Mouse (Mus musculus) common myeloid progenitor, adult 5-6 weeks (primary cell): ENCODE data around the gene Crmp1. TPM values are rescaled to one million over a fixed set of nuclear protein-coding genes. Genes with fewer than 3 reads are reported as not detected.

Source experiments
- ATAC-seq: replicated peaks from 2 replicates; pipeline ENCODE4 v1.8.0; 2016; ENCODE audit warnings: low read depth, mild to moderate bottlenecking, moderate TSS enrichment, inconsistent platforms; ENCODE audit not compliant: poor library complexity, severe bottlenecking
- total RNA-seq: library from RNA; stranded (forward); fragments of 200-1000, 187-1606 nt; gene quantifications from 2 replicates; pipeline ENCODE4 v1.2.3, GENCODE M21; 2017

Gene Crmp1
- total RNA-seq, result not detected in 2 replicates

- ATAC-seq, result no peak
Observed at GRCm38 (mm10) chr5:37241651-37242151, at the start of gene Crmp1. Gene Crmp1 (plus strand): TSS chr5:37241940.

- ATAC-seq, result no peak
Observed at GRCm38 (mm10) chr5:37196196-37196595, 45.5 kb upstream of the Crmp1 start.

GRCm38 (mm10) chr5:37196666-37197250, 45.0 kb upstream of the Crmp1 start:
- no peak for ATAC-seq

DNA sequence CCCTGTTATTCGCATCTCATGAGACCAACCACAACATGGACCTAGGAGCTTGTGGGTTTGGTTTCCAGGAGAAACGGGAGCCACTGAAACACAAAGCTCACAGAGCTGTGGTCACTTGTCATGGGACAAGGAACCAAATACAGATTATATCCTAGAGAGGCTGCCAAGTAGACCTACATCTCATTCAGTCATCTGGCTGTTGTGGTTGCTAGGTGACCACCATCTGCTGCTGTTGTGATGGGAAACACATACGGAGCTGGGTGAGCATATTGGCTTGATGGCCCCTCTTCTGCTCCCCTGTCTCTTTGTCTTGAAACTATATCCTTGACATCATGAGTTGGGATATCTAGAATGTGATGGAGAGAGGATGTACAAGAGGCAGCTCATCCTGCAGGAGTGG, 44.3 kb upstream of the Crmp1 start:
- ATAC-seq, result no peak

DNA sequence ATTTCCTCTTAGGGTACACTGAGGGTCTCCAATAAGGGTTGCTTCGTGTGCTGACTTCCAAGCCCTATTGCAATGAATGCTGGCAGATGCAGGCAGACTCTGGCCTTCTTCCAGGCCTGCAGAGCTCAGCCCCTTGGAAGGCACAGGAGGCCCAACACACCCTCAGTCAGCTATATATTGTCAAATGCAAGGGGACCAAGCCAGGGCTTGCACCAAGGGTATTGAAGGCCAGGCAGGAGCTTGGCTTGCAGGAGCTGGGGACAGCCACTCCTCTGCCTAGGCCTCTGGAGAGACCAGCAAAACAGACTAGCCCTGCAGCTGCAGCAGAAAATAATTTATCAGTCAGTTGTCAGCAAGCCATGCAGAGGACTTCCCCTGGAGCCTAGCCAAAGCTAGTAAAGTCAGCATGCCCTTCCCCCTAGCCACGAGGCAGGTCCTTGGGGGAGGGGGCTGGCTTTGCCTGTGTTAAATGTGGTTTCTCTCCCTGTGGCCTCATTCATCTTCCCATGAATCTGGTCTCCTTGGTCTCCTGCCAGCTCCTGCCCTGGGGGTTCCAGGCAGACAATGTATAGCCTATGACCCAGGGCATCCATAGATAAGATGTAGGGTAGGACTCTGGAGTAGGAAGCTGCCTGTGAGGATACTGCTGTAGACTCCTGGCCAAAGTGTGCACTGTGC, 43.6 kb upstream of the Crmp1 start:
- no peak for ATAC-seq

DNA sequence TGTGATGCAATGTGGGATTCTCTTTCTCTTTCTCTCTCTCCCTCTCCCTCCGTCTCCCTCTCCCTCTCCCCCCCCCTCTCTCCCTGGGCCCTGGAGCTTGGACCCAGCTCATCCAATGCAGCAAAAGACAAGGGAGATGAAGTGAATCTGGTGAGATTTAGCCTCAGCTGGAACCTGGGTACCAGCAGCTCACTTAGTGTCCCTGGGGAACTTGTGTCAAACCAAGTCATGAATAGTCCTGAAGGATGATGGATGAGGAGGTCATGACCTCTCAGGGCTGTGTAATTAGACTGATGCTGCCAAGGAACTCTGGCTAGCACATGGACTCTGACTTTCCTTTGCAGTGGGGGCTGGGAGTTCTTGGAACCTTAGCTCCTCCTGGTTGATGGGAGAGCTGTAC, 39.5 kb upstream of the Crmp1 start:
- no peak for ATAC-seq

DNA sequence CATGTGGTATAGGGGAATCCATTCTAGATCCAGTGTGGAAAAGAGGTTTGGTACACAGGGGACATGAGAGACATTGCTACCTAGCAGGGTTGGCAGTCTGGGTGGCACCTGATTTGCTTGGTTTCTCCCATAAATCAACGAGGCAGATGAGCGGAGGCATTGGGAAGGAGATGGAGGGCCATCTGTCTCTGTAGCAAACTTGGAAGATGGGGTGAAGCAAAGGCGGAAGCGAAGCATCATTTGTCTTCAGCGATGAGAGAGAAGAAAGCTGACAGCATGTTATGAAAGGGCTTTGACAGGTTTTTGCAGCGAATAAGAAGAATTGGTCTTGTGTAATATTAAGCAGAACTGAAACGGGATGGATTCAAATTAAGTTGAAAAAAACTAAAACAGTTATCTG, 36.9 kb upstream of the Crmp1 start:
- ATAC-seq, result no peak

DNA sequence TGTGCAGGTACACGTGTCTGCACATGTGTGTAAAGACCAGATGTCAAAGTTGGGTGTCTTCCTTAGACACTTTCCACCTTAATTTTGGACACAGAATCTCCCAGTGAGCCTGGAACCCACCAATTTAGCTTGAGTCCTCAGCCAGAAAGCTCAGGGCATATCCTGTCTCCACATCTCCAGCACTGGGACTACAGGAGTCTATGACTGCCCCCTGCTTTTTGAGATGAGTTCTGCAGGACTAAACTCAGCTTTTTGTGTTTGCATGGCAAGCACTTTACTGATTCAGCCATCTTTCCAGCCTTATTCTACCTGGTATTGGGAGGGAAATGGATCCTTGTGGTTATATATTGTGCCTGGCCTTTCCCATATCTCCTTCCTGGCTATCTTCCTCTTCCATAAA, 36.3 kb upstream of the Crmp1 start:
- ATAC-seq, result no peak

GRCm38 (mm10) chr5:37206364-37206763, 35.4 kb upstream of the Crmp1 start:
- ATAC-seq, result no peak

DNA sequence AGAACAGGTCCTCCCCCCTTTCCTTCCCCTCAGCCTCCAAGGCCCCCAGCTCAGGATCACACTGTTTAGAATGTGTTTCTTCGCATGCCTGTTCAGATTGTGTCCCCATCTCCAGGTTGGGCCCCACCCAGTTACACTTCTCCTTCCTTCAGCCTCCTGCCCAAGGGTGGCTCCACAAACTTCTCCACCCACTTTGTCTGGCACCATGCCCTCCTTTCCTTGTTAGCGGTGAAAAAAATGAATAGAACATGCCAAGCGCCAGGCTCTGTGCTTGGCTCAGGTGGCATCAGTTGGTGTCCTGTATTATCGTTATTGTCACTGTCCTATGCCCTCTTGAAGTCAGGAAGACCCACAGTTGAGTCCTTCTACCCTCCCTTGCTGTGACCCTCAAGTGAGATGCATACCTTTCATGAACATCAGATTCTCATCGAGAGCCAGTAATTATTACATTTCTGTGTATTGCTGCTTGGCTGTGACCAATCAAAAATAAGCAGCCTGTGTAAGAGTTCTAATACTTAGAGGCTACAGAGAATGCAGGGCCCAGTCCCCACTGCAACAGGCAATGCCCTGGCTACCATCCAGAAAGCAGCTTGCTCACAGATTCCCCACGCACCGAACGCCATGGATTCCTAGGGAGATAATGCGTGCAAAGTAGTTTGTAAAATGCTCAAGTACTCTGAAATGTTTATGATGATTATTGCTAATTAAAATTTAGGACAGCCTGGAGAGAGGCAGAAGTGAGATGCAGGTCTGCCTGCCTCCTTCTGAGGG, 28.6 kb upstream of the Crmp1 start:
- no peak for ATAC-seq

DNA sequence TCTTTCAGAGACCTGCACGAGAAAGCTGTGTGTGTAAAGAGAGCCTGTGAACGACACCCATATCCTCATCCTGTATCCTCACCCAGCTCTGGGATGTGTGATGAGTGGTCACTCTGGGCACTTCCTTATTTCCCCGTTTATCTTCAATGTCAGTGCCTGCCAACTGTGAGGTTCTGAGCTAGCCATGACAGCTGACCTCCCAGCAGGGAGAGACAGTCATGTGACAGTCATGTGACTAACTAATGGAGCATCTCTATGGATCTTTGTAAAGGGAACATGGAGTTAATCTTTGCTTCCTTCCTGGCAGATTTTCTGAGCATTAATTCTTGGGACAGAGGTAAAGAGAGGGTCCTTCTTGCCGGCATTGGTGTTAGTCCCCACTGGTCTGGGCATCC, 28.0 kb upstream of the Crmp1 start:
- no peak for ATAC-seq

- ATAC-seq, result no peak
Observed at GRCm38 (mm10) chr5:37214614-37215013, 27.1 kb upstream of the Crmp1 start.

DNA sequence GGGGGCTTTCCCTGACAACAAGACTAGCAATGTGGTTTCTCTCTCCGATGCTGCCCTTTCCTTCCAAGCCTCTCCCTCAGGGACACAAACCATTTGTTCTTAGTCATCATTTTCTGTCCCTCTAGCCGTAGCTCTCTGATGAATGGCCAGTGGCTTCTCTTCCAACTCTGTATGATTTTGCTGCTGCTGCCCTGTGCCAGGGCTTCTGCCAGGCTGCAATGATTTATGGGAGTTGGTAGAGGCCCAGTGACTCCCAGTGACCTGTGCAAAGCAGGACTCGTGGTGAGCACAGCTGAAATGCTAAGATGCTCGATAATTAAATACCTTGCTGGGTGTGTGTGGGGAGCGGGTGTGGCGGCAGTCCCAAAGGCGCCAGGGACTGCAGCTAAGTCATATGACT, 26.5 kb upstream of the Crmp1 start:
- no peak for ATAC-seq

GRCm38 (mm10) chr5:37219615-37220014, 22.1 kb upstream of the Crmp1 start:
- ATAC-seq, result no peak

DNA sequence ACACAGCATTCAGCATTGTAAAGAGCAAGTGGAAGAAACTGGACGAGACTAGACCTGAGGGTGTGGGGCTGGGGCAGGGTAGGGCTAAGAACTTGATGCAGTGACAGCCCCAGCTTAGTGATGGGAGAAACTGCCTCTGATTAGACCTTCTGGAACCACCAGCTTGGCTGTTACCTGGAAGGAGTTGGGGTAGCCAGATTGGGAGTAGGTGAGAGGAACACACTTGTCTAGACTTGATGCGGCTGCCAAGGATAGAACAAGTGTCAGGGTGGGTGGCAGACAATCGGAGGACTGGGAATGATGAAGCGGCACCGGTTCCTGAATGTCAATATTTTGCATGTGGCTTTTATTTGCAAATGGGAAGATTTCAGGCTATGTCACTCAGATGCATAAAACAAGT, 21.2 kb upstream of the Crmp1 start:
- no peak for ATAC-seq

- no peak for ATAC-seq
Observed at GRCm38 (mm10) chr5:37221563-37221962, 20.2 kb upstream of the Crmp1 start.

GRCm38 (mm10) chr5:37222316-37222715, 19.4 kb upstream of the Crmp1 start:
- no peak for ATAC-seq

GRCm38 (mm10) chr5:37225708-37226107, 16.0 kb upstream of the Crmp1 start:
- ATAC-seq, result no peak

GRCm38 (mm10) chr5:37227956-37228680, 13.6 kb upstream of the Crmp1 start:
- ATAC-seq, result no peak

DNA sequence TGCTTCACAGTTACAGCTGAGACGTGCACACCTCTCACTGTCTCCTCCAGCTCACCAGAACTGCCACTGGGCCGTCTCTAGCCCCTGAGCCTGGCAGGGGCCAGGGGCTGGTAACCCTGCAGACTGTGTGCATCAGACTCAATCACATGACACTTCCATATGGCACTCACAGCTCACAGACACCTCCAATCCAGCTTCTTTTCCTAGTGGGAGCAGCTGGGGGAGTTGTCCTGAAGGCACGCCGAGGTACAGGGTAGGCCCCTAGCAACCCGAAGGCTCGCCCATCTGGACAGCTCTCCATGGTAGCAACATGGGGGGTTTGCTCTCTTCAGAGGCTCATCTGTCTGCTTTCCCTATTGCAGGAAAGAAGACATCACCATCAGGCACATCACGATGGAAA, 12.8 kb upstream of the Crmp1 start:
- ATAC-seq, result no peak
